Mouse (Mus musculus): ENCODE measurements at regions not wholly inside any gene's neighbourhood (a gene's known extent, or its start where the extent isn't known, plus 50 kb on each side); places are given as distances from the start of the nearest gene placed in this dataset.

GRCm38 (mm10) chr3:81809604-81810003, 122.8 kb upstream of the Ctso start:
- no peak for TF ChIP-seq CTCF (IDR thresholded peaks at IDR 0.05; ENCODE audit: low read depth, low read length)
- no peak for TF ChIP-seq POLR2A (IDR thresholded peaks at IDR 0.05; ENCODE audit: extremely low read depth, insufficient read depth, low read length)
